Mouse (Mus musculus) kidney, adult 8-10 months (tissue): Measurements from ENCODE around the gene Tex33.

Experiments
- DNase-seq, 2 experiments: peaks; one replicate each; pipeline ENCODE4 v3.0.0; 2022

Tex33 gene

GRCm38 (mm10) chr15:78395478-78395962, at the start of gene Tex33:
TSS of gene Tex33 (minus strand) at chr15:78395912.
- peak in 1 of 2 experiments; percentile 55 for DNase-seq

GRCm38 (mm10) chr15:78443857-78444256, 48.1 kb upstream of the Tex33 start:
- DNase-seq: no peak

- no peak for DNase-seq
These were observed 46.5 kb upstream of the Tex33 start for GRCm38 (mm10) chr15:78442231-78442630.

GRCm38 (mm10) chr15:78438973-78439372, 43.3 kb upstream of the Tex33 start:
- no peak for DNase-seq

GRCm38 (mm10) chr15:78438505-78438904, 42.8 kb upstream of the Tex33 start:
- DNase-seq: no peak

- DNase-seq: no peak
These were observed 42.3 kb upstream of the Tex33 start for GRCm38 (mm10) chr15:78438018-78438394.

- DNase-seq: no peak
These were observed 41.7 kb upstream of the Tex33 start for GRCm38 (mm10) chr15:78437237-78438017.

GRCm38 (mm10) chr15:78436380-78437192, 40.9 kb upstream of the Tex33 start:
- DNase-seq: peak; percentile 61 to 68

GRCm38 (mm10) chr15:78435681-78436080, 40.0 kb upstream of the Tex33 start:
- no peak for DNase-seq

GRCm38 (mm10) chr15:78434896-78435520, 39.3 kb upstream of the Tex33 start:
- DNase-seq: peak in 1 of 2 experiments; percentile 45

- peak; percentile 79 to 89 for DNase-seq
These were observed 35.9 kb upstream of the Tex33 start for GRCm38 (mm10) chr15:78431541-78432121.

- no peak for DNase-seq
These were observed 35.2 kb upstream of the Tex33 start for GRCm38 (mm10) chr15:78430874-78431273.

- DNase-seq: peak in 1 of 2 experiments; percentile 33
These were observed 34.3 kb upstream of the Tex33 start for GRCm38 (mm10) chr15:78429871-78430622.

- DNase-seq: no peak
These were observed 33.4 kb upstream of the Tex33 start for GRCm38 (mm10) chr15:78429139-78429459.

- DNase-seq: peak in 1 of 2 experiments; percentile 73
These were observed 32.9 kb upstream of the Tex33 start, which contains the start of gene Kctd17 for GRCm38 (mm10) chr15:78428391-78429138. TSS of gene Kctd17 (plus strand) at chr15:78428564.

- no peak for DNase-seq
These were observed 29.5 kb upstream of the Tex33 start for GRCm38 (mm10) chr15:78425230-78425629.

- peak; percentile 85 to 88 for DNase-seq
These were observed 28.8 kb upstream of the Tex33 start for GRCm38 (mm10) chr15:78424507-78424906.

- peak; percentile 56 to 82 for DNase-seq
These were observed 26.6 kb upstream of the Tex33 start for GRCm38 (mm10) chr15:78422046-78422956.

GRCm38 (mm10) chr15:78420395-78420794, 24.7 kb upstream of the Tex33 start:
- no peak for DNase-seq

- peak; percentile 92 to 94 for DNase-seq
These were observed 21.2 kb upstream of the Tex33 start for GRCm38 (mm10) chr15:78416937-78417336.
